Mouse (Mus musculus) T-helper 2 cell (primary cell): Measurements from ENCODE around the gene Syce2.

ENCODE experiments used
- in situ Hi-C: fragments of 300-600 bp; cut with MboI, MseI; formaldehyde crosslinking; loops from one replicate; pipeline ENCODE4 v1.15.1; 2025; ENCODE audit warnings: high pct_unique_total_duplicates

Gene Syce2

DNA sequence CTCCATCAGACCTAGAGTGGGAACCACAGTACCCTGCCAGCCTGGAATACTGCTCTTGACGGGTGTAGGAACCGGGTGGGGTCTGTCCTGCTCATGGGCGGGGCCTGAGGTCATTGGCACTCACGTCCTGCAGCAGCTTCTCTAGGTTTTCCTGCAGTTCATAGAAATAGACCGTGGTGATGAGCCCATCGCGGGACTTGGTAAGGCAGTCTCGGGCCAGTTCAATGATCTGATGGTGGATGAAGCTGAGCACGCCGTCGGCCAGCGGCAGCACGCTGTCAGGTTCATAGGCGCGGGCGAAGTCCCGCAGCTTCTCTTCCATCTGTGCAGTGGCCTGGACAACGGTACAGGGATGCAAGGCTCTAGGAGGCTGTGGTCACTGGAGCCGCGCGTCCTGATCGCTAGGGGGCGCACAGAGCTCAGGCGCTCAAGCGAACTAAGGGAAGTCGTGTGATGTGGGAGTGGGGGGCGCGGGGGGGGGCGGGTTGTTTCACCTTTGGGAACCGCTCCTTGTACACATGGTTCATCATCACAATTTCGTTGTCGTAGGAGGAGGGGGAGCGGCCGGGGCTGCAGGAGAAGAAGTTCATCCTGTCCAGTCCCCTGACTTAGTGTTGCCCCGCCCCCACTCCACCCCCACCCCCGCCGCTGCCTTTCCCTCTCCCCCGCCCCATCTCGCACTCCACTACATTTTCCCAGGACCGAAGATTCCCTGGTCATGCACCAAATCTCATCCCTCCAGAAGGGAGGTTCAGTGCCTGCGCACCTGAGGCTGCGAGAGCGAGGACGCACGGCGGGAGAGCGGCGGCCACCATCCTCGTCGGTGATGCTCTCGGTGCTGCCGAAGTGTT, 56.8 kb downstream of the Syce2 start:
- in situ Hi-C loops, result no loop called here

DNA sequence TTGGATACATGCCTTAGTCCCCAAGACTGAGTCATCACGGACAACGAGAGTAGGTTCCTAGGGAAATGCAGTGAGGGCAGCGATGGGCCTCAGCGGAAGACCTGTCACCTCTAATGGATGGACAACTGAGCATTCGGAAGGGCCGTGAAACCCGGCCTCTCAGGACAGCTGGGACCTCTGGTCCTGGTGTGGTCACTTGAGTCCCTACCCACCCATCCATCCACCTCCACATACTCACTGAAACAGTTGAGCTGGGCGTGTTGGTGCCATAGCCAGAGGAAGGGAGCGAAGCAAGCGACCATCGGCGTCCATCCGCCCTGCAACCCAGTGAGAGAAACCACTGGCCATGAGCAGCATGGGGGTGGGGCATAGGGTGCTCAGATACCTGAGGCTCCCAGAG, 58.7 kb downstream of the Syce2 start:
- in situ Hi-C loops, result no loop called here

GRCm38 (mm10) chr8:84933767-84934559, 62.1 kb downstream of the Syce2 start:
- in situ Hi-C loops, result no loop called here

DNA sequence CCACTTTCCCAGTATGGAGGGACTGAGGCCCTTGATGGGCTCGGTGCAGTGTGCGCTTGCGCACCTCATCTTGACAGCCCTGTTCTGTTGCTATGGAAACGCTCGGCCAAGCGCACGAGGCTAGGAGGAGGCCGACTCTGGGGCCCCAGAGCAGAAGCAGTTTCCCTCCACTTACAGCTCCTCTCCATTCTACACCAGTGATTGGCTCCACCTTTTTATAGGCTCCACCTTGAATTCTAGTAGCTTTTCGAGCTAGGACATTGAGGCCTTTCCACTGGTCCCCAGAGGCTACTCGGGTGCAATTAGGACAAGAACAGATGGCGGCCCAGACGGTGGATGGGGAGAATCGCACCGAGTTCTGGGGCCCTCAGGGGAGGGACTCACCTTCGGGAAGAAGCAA, 62.9 kb downstream of the Syce2 start:
- in situ Hi-C loops, result no loop called here

GRCm38 (mm10) chr8:84935489-84935888, 63.6 kb downstream of the Syce2 start:
- in situ Hi-C loops, result no loop called here

- in situ Hi-C loops, result no loop called here
These were observed 64.4 kb downstream of the Syce2 start for GRCm38 (mm10) chr8:84936041-84936961.

DNA sequence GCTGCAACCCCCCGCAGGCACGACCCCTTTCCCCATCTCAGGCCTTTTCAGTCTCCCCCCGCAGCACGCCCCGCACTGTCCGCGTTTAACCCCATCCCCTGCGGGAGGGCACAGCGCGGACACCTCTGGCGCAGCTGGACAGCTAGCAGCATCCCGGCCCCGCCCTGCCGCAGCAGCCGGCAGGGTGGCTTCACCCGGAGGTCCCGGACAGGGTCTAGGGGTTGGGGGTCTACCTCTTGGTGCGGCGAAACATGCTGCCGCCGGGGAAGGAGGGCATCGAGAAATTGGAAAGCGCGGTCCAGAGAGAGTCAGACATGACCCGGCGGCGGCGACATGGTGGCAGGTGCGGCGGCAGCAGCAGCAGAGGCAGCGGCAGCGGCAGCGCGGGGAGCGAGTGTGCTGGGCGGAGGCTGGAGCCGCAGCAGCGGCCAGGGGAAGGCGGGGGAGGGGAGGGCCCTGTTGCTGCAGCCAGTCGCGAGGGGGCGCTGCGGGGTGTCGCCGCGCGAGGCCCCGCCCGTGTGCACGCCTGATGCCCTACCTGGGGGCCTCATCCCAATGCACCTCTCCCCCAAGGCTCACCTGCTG, 65.1 kb downstream of the Syce2 start, which contains the start of gene Mast1:
Mast1 (minus strand) TSS at position 398 of the 585 bp plus-strand sequence.
- in situ Hi-C loops, result no loop called here
